Mouse (Mus musculus): ENCODE data around the gene Med9. TPM values are rescaled to one million over a fixed set of nuclear protein-coding genes. Genes with fewer than 3 reads are reported as not detected.

The Med9 gene
- polyA plus RNA-seq, 1 experiment, result 38.9 TPM

GRCm38 (mm10) chr11:59966102-59966483, 18.1 kb downstream of the Med9 start:
- no peak for TF ChIP-seq MAX (IDR thresholded peaks at IDR 0.05)
- TF ChIP-seq MYOD1 (IDR thresholded peaks at IDR 0.05; ENCODE audit: control insufficient read depth, insufficient read length, low read depth), result no peak
- no peak for TF ChIP-seq MYOG (IDR thresholded peaks at IDR 0.05; ENCODE audit: control insufficient read depth, extremely low read depth, insufficient read length)
- TF ChIP-seq CTCF (IDR thresholded peaks at IDR 0.05; ENCODE audit: control insufficient read depth, insufficient read depth, insufficient read length), result no peak
- TF ChIP-seq USF1 (IDR thresholded peaks at IDR 0.05; ENCODE audit: low read depth), result no peak
- no peak for TF ChIP-seq FOSL1 (IDR thresholded peaks at IDR 0.05; ENCODE audit: insufficient read depth, low read length, poor library complexity, severe bottlenecking)
- no peak for TF ChIP-seq CEBPB (IDR thresholded peaks at IDR 0.05; ENCODE audit: low read depth)
- Histone ChIP-seq H3ac (ENCODE audit: control insufficient read depth, insufficient read length, low read depth) (no peak overlapping the region), H3K27me3 (ENCODE audit: control insufficient read depth, insufficient read depth, insufficient read length) (no peaks in the 10 kb centered on the region), H3K4me3 (ENCODE audit: insufficient read depth, poor library complexity, severe bottlenecking) (no peak overlapping the region), H3K36me3 (ENCODE audit: control insufficient read depth, insufficient read depth) (peaks cover 8% of the 10 kb centered on the region), H3K79me2 (ENCODE audit: control insufficient read depth, insufficient read depth) (no peaks in the 10 kb centered on the region), H3K79me3 (ENCODE audit: low read depth) (no peaks in the 10 kb centered on the region)

GRCm38 (mm10) chr11:59967765-59968164, 19.8 kb downstream of the Med9 start:
- H3K36me3 ChIP-seq (ENCODE audit: control insufficient read depth, insufficient read depth), result no peaks in the 10 kb centered on the region
- no peaks in the 10 kb centered on the region for H3K27me3 ChIP-seq (ENCODE audit: control insufficient read depth, insufficient read depth, insufficient read length)
- no peak overlapping the region for H3ac ChIP-seq (ENCODE audit: control insufficient read depth, insufficient read length, low read depth)
- TF ChIP-seq MYOG (IDR thresholded peaks at IDR 0.05; ENCODE audit: control insufficient read depth, extremely low read depth, insufficient read length), result no peak
- TF ChIP-seq FOSL1 (IDR thresholded peaks at IDR 0.05; ENCODE audit: insufficient read depth, low read length, poor library complexity, severe bottlenecking), result no peak
- no peak for TF ChIP-seq MAX (IDR thresholded peaks at IDR 0.05)
- no peak for TF ChIP-seq USF1 (IDR thresholded peaks at IDR 0.05; ENCODE audit: low read depth)
- no peak for TF ChIP-seq CEBPB (IDR thresholded peaks at IDR 0.05; ENCODE audit: low read depth)
- H3K79me2 ChIP-seq (ENCODE audit: control insufficient read depth, insufficient read depth), result no peaks in the 10 kb centered on the region
- H3K79me3 ChIP-seq (ENCODE audit: low read depth), result no peaks in the 10 kb centered on the region
- no peak overlapping the region for H3K4me3 ChIP-seq (ENCODE audit: insufficient read depth, poor library complexity, severe bottlenecking)

- TF ChIP-seq MYOG (IDR thresholded peaks at IDR 0.05; ENCODE audit: control insufficient read depth, extremely low read depth, insufficient read length) (no peak), FOSL1 (IDR thresholded peaks at IDR 0.05; ENCODE audit: insufficient read depth, low read length, poor library complexity, severe bottlenecking) (no peak), USF1 (IDR thresholded peaks at IDR 0.05; ENCODE audit: low read depth) (no peak), MYOD1 (IDR thresholded peaks at IDR 0.05; ENCODE audit: control insufficient read depth, insufficient read length, low read depth) (no peak), MAX (IDR thresholded peaks at IDR 0.05) (no peak), CTCF (IDR thresholded peaks at IDR 0.05; ENCODE audit: control insufficient read depth, insufficient read depth, insufficient read length) (no peak)
- H3K4me3 ChIP-seq (ENCODE audit: insufficient read depth, poor library complexity, severe bottlenecking), result no peak overlapping the region
Measured at GRCm38 (mm10) chr11:59970780-59971179, 22.8 kb downstream of the Med9 start.

GRCm38 (mm10) chr11:59971691-59972090, 23.7 kb downstream of the Med9 start:
- Histone ChIP-seq H3K4me3 (ENCODE audit: insufficient read depth, poor library complexity, severe bottlenecking) (no peak overlapping the region), H3K79me3 (ENCODE audit: low read depth) (no peaks in the 10 kb centered on the region), H3K27me3 (ENCODE audit: control insufficient read depth, insufficient read depth, insufficient read length) (no peaks in the 10 kb centered on the region), H3K79me2 (ENCODE audit: control insufficient read depth, insufficient read depth) (no peaks in the 10 kb centered on the region), H3ac (ENCODE audit: control insufficient read depth, insufficient read length, low read depth) (no peak overlapping the region), H3K36me3 (ENCODE audit: control insufficient read depth, insufficient read depth) (no peaks in the 10 kb centered on the region)
- TF ChIP-seq MYOD1 (IDR thresholded peaks at IDR 0.05; ENCODE audit: control insufficient read depth, insufficient read length, low read depth), result no peak

More at GRCm38 (mm10) chr11:59970780-59971179, 22.8 kb downstream of the Med9 start:
- H3K79me2 ChIP-seq (ENCODE audit: control insufficient read depth, insufficient read depth), result no peaks in the 10 kb centered on the region
- no peaks in the 10 kb centered on the region for H3K27me3 ChIP-seq (ENCODE audit: control insufficient read depth, insufficient read depth, insufficient read length)
- H3ac ChIP-seq (ENCODE audit: control insufficient read depth, insufficient read length, low read depth), result no peak overlapping the region
- H3K36me3 ChIP-seq (ENCODE audit: control insufficient read depth, insufficient read depth), result no peaks in the 10 kb centered on the region
- no peaks in the 10 kb centered on the region for H3K79me3 ChIP-seq (ENCODE audit: low read depth)

GRCm38 (mm10) chr11:59973389-59973788, 25.4 kb downstream of the Med9 start:
- H3ac ChIP-seq (ENCODE audit: control insufficient read depth, insufficient read length, low read depth), result no peak overlapping the region
- H3K4me3 ChIP-seq (ENCODE audit: insufficient read depth, poor library complexity, severe bottlenecking), result no peak overlapping the region
- no peaks in the 10 kb centered on the region for H3K79me2 ChIP-seq (ENCODE audit: control insufficient read depth, insufficient read depth)
- no peaks in the 10 kb centered on the region for H3K36me3 ChIP-seq (ENCODE audit: control insufficient read depth, insufficient read depth)
- TF ChIP-seq MYOD1 (IDR thresholded peaks at IDR 0.05; ENCODE audit: control insufficient read depth, insufficient read length, low read depth) (no peak), CTCF (IDR thresholded peaks at IDR 0.05; ENCODE audit: control insufficient read depth, insufficient read depth, insufficient read length) (no peak), MAX (IDR thresholded peaks at IDR 0.05) (no peak), CEBPB (IDR thresholded peaks at IDR 0.05; ENCODE audit: low read depth) (no peak), USF1 (IDR thresholded peaks at IDR 0.05; ENCODE audit: low read depth) (no peak), MYOG (IDR thresholded peaks at IDR 0.05; ENCODE audit: control insufficient read depth, extremely low read depth, insufficient read length) (no peak), FOSL1 (IDR thresholded peaks at IDR 0.05; ENCODE audit: insufficient read depth, low read length, poor library complexity, severe bottlenecking) (no peak)
- H3K79me3 ChIP-seq (ENCODE audit: low read depth), result no peaks in the 10 kb centered on the region
- H3K27me3 ChIP-seq (ENCODE audit: control insufficient read depth, insufficient read depth, insufficient read length), result no peaks in the 10 kb centered on the region

- no peaks in the 10 kb centered on the region for H3K36me3 ChIP-seq (ENCODE audit: control insufficient read depth, insufficient read depth)
- H3K27me3 ChIP-seq (ENCODE audit: control insufficient read depth, insufficient read depth, insufficient read length), result no peaks in the 10 kb centered on the region
- TF ChIP-seq USF1 (IDR thresholded peaks at IDR 0.05; ENCODE audit: low read depth) (no peak), MYOD1 (IDR thresholded peaks at IDR 0.05; ENCODE audit: control insufficient read depth, insufficient read length, low read depth) (no peak), MAX (IDR thresholded peaks at IDR 0.05) (no peak), MYOG (IDR thresholded peaks at IDR 0.05; ENCODE audit: control insufficient read depth, extremely low read depth, insufficient read length) (no peak), FOSL1 (IDR thresholded peaks at IDR 0.05; ENCODE audit: insufficient read depth, low read length, poor library complexity, severe bottlenecking) (no peak), CTCF (IDR thresholded peaks at IDR 0.05; ENCODE audit: control insufficient read depth, insufficient read depth, insufficient read length) (no peak), CEBPB (IDR thresholded peaks at IDR 0.05; ENCODE audit: low read depth) (no peak)
- H3ac ChIP-seq (ENCODE audit: control insufficient read depth, insufficient read length, low read depth), result no peak overlapping the region
- no peaks in the 10 kb centered on the region for H3K79me3 ChIP-seq (ENCODE audit: low read depth)
- no peaks in the 10 kb centered on the region for H3K79me2 ChIP-seq (ENCODE audit: control insufficient read depth, insufficient read depth)
- no peak overlapping the region for H3K4me3 ChIP-seq (ENCODE audit: insufficient read depth, poor library complexity, severe bottlenecking)
Measured at GRCm38 (mm10) chr11:59975241-59975640, 27.2 kb downstream of the Med9 start.
